Mouse (Mus musculus): ENCODE measurements around the gene Olfr866. TPM values are rescaled to one million over a fixed set of nuclear protein-coding genes. Genes with fewer than 3 reads are reported as not detected.

Olfr866 gene
- not detected in 2 replicates for polyA plus RNA-seq (2012; ENCODE audit: low replicate concordance)

DNA sequence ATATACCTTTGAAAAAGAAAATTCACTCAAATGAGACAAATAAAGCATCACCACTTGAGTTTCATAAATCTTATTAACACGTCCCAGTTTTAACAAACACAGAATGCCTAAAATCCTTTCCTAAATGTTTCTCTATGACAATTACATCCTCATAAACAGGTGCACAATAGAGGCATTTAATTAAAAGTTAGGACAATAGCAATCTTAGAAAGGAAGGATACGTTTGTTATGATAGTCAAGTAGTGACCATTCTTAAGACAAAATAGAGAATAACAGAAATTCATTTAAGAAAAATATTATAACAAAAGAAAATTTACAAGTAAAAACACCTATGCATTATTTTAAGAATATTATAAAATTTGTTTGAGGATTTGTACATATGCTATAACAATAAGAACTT is at the start of gene Olfr866:
Gene Olfr866 (minus strand): TSS at position 101 of the 400 bp plus-strand sequence.

DNA sequence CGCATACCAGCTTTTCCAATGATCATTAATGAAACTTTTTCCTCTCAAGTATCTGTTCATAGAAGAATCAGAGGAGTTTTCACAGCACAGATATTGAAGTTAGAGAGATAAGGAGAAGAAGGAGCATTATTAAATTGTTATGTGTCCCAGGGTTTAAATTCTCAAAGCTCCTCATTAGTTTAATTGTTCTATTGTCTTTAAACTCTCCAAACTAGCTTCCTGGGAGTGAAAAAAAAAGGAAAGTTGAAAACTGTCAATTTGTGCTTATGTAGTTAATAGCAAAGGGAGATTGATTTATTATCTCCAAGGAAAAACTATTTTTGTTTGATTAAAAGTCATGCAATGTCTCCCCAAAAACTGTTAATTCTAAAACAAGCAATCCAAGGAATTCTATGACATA is 29.6 kb upstream of the Olfr866 start, which contains the start of gene Olfr867:
Gene Olfr867 (minus strand): TSS at position 101 of the 400 bp plus-strand sequence.

Other genes starting within 250 kb of the Olfr866 start
- not detected in 2 replicates for gene Olfr58, start 247.8 kb downstream of the Olfr866 start, polyA plus RNA-seq (2012; ENCODE audit: low replicate concordance)
- not detected in 2 replicates for gene Olfr859, start 223.1 kb downstream of the Olfr866 start, polyA plus RNA-seq (2012; ENCODE audit: low replicate concordance)
- gene Olfr860, start 178.3 kb downstream of the Olfr866 start, polyA plus RNA-seq (2012; ENCODE audit: low replicate concordance), result not detected in 2 replicates
- not detected in 2 replicates for gene Olfr862, start 140.0 kb downstream of the Olfr866 start, polyA plus RNA-seq (2012; ENCODE audit: low replicate concordance)
- not detected in 2 replicates for gene Olfr77, start 111.2 kb downstream of the Olfr866 start, polyA plus RNA-seq (2012; ENCODE audit: low replicate concordance)
- gene Olfr867, start 29.5 kb upstream of the Olfr866 start, polyA plus RNA-seq (2012; ENCODE audit: low replicate concordance), result not detected in 2 replicates
- gene Olfr868, start 70.6 kb upstream of the Olfr866 start, polyA plus RNA-seq (2012; ENCODE audit: low replicate concordance), result not detected in 2 replicates
- gene Olfr869, start 101.0 kb upstream of the Olfr866 start, polyA plus RNA-seq (2012; ENCODE audit: low replicate concordance), result not detected in 2 replicates
- gene Olfr870, start 146.0 kb upstream of the Olfr866 start, polyA plus RNA-seq (2012; ENCODE audit: low replicate concordance), result not detected in 2 replicates
- gene Olfr871, start 184.2 kb upstream of the Olfr866 start, polyA plus RNA-seq (2012; ENCODE audit: low replicate concordance), result not detected in 2 replicates
- gene Olfr872, start 209.1 kb upstream of the Olfr866 start, polyA plus RNA-seq (2012; ENCODE audit: low replicate concordance), result not detected in 2 replicates

Measured in leukemia stem cell, adult 10-12 weeks (primary cell).